Mouse (Mus musculus) ovary, adult 2 months (tissue): Measurements from ENCODE around the gene Gm7233. TPM values are rescaled to one million over a fixed set of nuclear protein-coding genes. Genes with fewer than 3 reads are reported as not detected.

Source experiments
- polyA plus RNA-seq: library from polyadenylated mRNA; depleted of rRNA; stranded (reverse); fragments of >200 nt; gene quantifications from 2 replicates; pipeline ENCODE4 v1.2.3, GENCODE M21; 2012; rRNA removed

Gene Gm7233
- polyA plus RNA-seq: not detected in 2 replicates

DNA sequence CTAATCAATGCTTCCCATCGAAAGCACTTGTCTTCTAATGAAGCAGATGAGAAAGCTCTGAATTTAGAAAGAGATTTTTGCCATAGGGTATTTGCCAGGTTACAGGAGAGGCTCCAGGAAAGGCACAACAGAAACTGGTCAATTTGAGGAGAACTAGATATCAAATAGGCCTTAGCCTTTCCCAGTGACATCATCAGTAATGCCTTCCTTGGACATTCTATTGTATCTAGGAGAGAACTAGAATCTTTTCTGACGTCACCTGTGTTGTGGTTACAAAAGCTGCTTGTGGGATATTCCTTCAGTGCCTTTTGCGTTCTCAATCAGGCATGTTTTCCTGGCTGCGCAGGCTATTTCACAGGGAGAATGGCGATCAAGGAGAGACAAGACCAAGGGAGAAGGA lies at the start of gene Gm7233:
Gene Gm7233 (plus strand): TSS at position 301 of the 400 bp plus-strand sequence.

DNA sequence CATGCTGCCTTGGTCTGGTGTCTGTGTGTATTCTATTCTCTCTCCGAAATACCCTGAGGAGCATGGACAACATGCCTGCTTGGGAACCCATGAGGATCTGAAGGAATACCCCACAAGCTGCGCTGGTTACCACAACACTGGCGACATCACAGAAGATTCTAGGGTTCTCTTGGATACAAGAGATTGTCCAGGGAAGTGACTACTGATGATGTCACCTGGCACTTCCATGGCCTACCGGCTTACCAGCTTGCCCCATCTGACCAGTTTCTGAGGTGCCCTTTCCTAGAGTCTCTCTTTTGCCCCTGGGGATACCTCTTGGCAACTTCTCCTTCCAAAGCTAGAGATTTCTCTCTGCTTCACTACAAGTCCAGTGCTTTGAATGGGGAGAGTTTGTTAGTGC lies 55.5 kb downstream of the Gm7233 start, which contains the start of gene Gm8122:
Gene Gm8122 (minus strand): TSS at position 101 of the 400 bp plus-strand sequence.

Other genes with a start within 250 kb of the Gm7233 start
- not detected in 2 replicates for gene Gm8082, start 186.2 kb upstream of the Gm7233 start, polyA plus RNA-seq
- gene Gm10376, start 164.2 kb upstream of the Gm7233 start, polyA plus RNA-seq: not detected in 2 replicates
- gene Gm8094, start 103.2 kb upstream of the Gm7233 start, polyA plus RNA-seq: not detected in 2 replicates
- gene Gm8104, start 79.3 kb upstream of the Gm7233 start, polyA plus RNA-seq: not detected in 2 replicates
- gene Gm8122, start 55.4 kb downstream of the Gm7233 start, polyA plus RNA-seq: not detected in 2 replicates
- gene Gm8126, start 78.8 kb downstream of the Gm7233 start, polyA plus RNA-seq: not detected in 2 replicates
- gene Gm9732, start 95.2 kb downstream of the Gm7233 start, polyA plus RNA-seq: not detected in 2 replicates
- gene Gm8127, start 114.0 kb downstream of the Gm7233 start, polyA plus RNA-seq: not detected in 2 replicates
- not detected in 2 replicates for gene 1700001F09Rik, start 167.9 kb downstream of the Gm7233 start, polyA plus RNA-seq
- gene Gm8138, start 236.5 kb downstream of the Gm7233 start, polyA plus RNA-seq: not detected in 2 replicates